Mouse (Mus musculus): ENCODE measurements at regions not wholly inside any gene's neighbourhood (a gene's known extent, or its start where the extent isn't known, plus 50 kb on each side); places are given as distances from the start of the nearest gene placed in this dataset.

DNA sequence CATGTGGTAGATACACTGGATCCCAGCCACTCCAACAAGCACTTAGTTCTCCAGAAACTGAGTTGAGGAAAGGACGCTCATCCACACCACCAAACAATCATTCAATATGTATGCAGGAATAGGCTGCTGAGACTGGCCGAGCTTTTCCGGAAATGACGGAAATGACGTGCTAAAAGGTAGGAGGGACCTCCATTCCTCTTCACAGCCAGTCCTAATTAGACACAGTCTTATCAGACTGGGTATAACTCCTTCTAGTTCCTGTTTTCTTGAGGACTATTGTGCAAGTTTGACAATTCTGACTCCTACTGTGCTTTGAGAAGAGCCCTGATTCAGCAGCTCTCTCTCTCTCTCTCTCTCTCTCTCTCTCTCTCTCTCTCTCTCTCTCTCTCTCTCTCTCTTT, 477.9 kb upstream of the Gm26657 start:
- Histone ChIP-seq H3K27ac (ENCODE audit: low read depth, low read length) (no peak overlapping the region), H3K27me3 (ENCODE audit: control insufficient read depth, insufficient read depth, low read length) (no peaks in the 10 kb centered on the region), H3K36me3 (ENCODE audit: control insufficient read depth, insufficient read depth, low read length) (no peaks in the 10 kb centered on the region), H3K9me3 (ENCODE audit: control insufficient read depth, low read length) (no peaks in the 10 kb centered on the region), H3K4me2 (replicated peaks; ENCODE audit: low read depth, low read length) (no peak overlapping the region), H3K4me3 (ENCODE audit: low read depth, low read length) (no peak overlapping the region), H3K4me1 (replicated peaks; ENCODE audit: control insufficient read depth, insufficient read depth, low read length) (no peaks in the 10 kb centered on the region), H3K9ac (ENCODE audit: low read depth, low read length) (no peak overlapping the region)
- DNase-seq (ENCODE audit: low spot score): no peak
- ATAC-seq (ENCODE audit: low FRiP score): no peak
- 92% methylated on average over 5 of the region's 5 CpGs for WGBS

DNA sequence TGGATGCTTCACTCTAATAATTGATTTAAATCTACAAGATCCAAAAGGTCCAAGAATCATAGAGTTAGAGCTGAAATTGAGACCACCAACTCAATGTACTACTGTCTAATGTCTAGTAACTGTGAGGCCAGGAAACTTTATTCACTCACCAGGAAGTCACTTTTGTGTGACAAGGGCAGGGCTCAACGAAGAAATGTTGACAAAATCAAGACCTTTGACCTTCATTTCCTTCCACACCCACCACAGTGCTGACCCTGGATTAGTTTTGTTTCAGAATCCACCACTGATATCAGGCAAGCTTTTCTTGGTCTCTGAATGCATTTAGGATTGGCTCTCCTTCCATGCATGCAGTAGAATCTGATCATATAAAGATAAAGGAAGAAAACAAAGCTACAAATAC, 487.5 kb upstream of the Gm26657 start:
- Histone ChIP-seq H3K27me3 (ENCODE audit: control insufficient read depth, insufficient read depth, low read length) (no peaks in the 10 kb centered on the region), H3K27ac (ENCODE audit: low read depth, low read length) (no peak overlapping the region), H3K9ac (ENCODE audit: low read depth, low read length) (no peak overlapping the region), H3K4me3 (ENCODE audit: low read depth, low read length) (no peak overlapping the region), H3K4me1 (replicated peaks; ENCODE audit: control insufficient read depth, insufficient read depth, low read length) (no peaks in the 10 kb centered on the region), H3K4me2 (replicated peaks; ENCODE audit: low read depth, low read length) (no peak overlapping the region), H3K36me3 (ENCODE audit: control insufficient read depth, insufficient read depth, low read length) (no peaks in the 10 kb centered on the region), H3K9me3 (ENCODE audit: control insufficient read depth, low read length) (no peaks in the 10 kb centered on the region)
- WGBS: 41% methylated on average over 1 of the region's 1 CpGs
- ATAC-seq (ENCODE audit: low FRiP score) (no peak), DNase-seq (ENCODE audit: low spot score) (no peak)

DNA sequence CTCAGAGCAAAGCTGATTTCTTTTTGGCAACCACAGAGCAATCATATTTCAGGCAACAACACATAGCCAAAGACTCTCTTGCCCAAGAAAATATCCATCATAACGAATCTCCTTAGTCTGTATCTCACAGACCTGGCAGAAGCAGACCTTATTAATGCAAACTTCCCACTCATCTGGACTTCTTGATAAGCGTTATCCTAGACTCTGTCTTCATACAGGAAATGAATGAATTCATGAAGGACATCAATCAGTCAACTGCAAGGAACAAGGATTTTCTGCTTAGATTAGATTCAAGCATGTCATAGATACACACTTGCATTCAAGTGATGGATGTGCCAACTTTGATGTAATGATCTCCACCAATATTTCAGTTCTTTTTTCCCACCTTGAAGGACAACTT, 488.1 kb upstream of the Gm26657 start:
- WGBS: 86% methylated on average over 2 of the region's 2 CpGs
- Histone ChIP-seq H3K9ac (ENCODE audit: low read depth, low read length) (no peak overlapping the region), H3K4me3 (ENCODE audit: low read depth, low read length) (no peak overlapping the region), H3K4me1 (replicated peaks; ENCODE audit: control insufficient read depth, insufficient read depth, low read length) (no peaks in the 10 kb centered on the region), H3K4me2 (replicated peaks; ENCODE audit: low read depth, low read length) (no peak overlapping the region), H3K36me3 (ENCODE audit: control insufficient read depth, insufficient read depth, low read length) (no peaks in the 10 kb centered on the region), H3K9me3 (ENCODE audit: control insufficient read depth, low read length) (no peaks in the 10 kb centered on the region), H3K27me3 (ENCODE audit: control insufficient read depth, insufficient read depth, low read length) (no peaks in the 10 kb centered on the region), H3K27ac (ENCODE audit: low read depth, low read length) (no peak overlapping the region)
- no peak for DNase-seq (ENCODE audit: low spot score)
- ATAC-seq (ENCODE audit: low FRiP score): no peak

DNA sequence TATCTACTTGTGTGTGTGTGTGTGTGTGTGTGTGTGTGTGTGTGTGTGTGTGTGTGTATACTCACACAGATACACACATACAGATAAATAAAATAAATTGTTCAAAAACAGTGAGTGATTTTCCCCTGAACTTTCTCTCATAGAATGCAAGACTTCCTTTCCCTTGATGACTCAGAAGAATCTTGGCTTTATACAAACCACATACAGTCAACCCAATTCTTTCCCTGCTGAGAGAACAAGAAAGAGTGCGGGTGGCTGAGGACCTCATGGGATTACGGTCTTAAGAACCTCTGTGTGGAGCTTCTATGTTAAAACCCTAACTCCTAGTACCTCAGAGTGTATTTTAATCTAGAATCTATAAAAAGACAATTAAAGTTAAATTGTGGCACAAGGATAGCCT, 489.3 kb upstream of the Gm26657 start:
- Histone ChIP-seq H3K4me1 (replicated peaks; ENCODE audit: control insufficient read depth, insufficient read depth, low read length) (no peaks in the 10 kb centered on the region), H3K27ac (ENCODE audit: low read depth, low read length) (no peak overlapping the region), H3K4me3 (ENCODE audit: low read depth, low read length) (no peak overlapping the region), H3K27me3 (ENCODE audit: control insufficient read depth, insufficient read depth, low read length) (no peaks in the 10 kb centered on the region), H3K9ac (ENCODE audit: low read depth, low read length) (no peak overlapping the region), H3K9me3 (ENCODE audit: control insufficient read depth, low read length) (no peaks in the 10 kb centered on the region), H3K4me2 (replicated peaks; ENCODE audit: low read depth, low read length) (no peak overlapping the region), H3K36me3 (ENCODE audit: control insufficient read depth, insufficient read depth, low read length) (no peaks in the 10 kb centered on the region)
- WGBS: 92% methylated on average over 2 of the region's 2 CpGs
- ATAC-seq (ENCODE audit: low FRiP score) (no peak), DNase-seq (ENCODE audit: low spot score) (no peak)

DNA sequence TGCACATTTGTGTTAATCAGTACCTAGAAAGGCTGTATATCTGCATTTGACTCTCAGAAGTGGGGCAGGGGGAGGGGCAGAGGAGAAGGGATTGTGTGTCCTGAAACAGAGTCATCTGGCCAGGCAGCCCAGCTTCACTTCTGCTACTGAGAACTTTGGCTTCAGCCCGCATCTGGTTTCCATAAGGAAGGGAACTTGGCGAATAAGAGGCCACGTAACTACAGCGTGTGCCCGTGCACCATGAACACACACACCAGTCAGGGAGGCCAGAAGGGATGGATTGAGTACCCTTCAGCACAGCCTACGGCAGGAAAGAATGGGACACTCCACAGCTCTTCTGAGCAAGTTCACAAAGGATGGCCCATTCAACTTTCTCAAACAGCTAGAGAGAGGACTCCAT, 496.0 kb upstream of the Gm26657 start:
- Histone ChIP-seq H3K9me3 (ENCODE audit: control insufficient read depth, low read length) (no peaks in the 10 kb centered on the region), H3K27ac (ENCODE audit: low read depth, low read length) (no peak overlapping the region), H3K36me3 (ENCODE audit: control insufficient read depth, insufficient read depth, low read length) (no peaks in the 10 kb centered on the region), H3K27me3 (ENCODE audit: control insufficient read depth, insufficient read depth, low read length) (no peaks in the 10 kb centered on the region), H3K4me1 (replicated peaks; ENCODE audit: control insufficient read depth, insufficient read depth, low read length) (no peaks in the 10 kb centered on the region), H3K4me3 (ENCODE audit: low read depth, low read length) (no peak overlapping the region), H3K9ac (ENCODE audit: low read depth, low read length) (no peak overlapping the region), H3K4me2 (replicated peaks; ENCODE audit: low read depth, low read length) (no peak overlapping the region)
- peak; percentile 22 for DNase-seq (ENCODE audit: low spot score)
- 67% methylated on average over 6 of the region's 6 CpGs for WGBS
- no peak for ATAC-seq (ENCODE audit: low FRiP score)

DNA sequence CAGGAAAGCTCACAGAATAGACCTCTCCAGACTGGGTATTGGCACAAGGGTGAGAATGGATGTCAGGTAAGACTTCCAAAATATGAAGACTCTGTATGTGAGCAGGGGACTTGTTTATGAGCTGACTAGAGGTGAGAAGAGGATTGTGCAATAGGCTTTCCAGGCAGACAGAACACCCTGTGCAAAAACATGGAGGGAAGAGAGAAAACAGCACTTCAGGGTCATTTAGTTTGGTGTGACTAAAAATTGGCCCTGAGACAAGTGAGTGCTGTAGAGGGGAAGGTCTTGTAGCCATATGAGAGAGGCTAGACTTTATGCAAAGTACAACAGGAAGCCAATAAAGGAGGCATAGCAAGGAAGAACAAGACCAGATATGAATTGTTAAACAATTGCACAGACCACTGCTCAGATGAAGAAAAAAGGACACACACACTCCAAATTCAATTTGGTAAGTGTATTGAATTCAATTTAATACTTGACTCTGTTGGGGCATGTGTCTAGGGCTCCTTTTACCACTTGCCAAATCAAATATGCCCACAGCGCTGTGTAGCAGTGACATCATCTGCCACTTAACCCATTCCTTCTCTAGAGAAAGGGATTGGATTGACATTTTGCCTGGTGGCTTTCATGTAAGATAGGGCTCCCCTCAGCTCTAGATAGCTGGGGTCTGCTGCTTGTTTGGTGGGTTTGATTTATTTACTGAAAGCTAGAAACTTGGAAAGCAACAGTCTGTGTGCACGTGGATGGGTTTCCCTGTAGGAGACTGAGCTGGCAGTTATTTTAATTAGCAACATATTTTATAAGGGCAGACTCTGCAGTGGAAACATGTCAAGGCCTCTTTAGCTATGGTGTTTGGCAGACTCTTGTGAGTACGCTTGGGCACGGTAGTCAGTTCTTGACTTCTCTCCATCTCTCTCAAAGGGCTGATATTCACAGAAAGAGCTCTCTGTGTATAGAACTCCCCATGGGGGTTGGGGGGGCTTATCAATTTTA, 501.1 kb upstream of the Gm26657 start:
- Histone ChIP-seq H3K27ac (ENCODE audit: low read depth, low read length) (no peak overlapping the region), H3K27me3 (ENCODE audit: control insufficient read depth, insufficient read depth, low read length) (no peaks in the 10 kb centered on the region), H3K36me3 (ENCODE audit: control insufficient read depth, insufficient read depth, low read length) (no peaks in the 10 kb centered on the region), H3K4me1 (replicated peaks; ENCODE audit: control insufficient read depth, insufficient read depth, low read length) (no peaks in the 10 kb centered on the region), H3K9ac (ENCODE audit: low read depth, low read length) (no peak overlapping the region), H3K4me2 (replicated peaks; ENCODE audit: low read depth, low read length) (no peak overlapping the region), H3K9me3 (ENCODE audit: control insufficient read depth, low read length) (no peaks in the 10 kb centered on the region), H3K4me3 (ENCODE audit: low read depth, low read length) (no peak overlapping the region)
- DNase-seq (ENCODE audit: low spot score) (no peak), ATAC-seq (ENCODE audit: low FRiP score) (no peak)
- 83% methylated on average over 4 of the region's 4 CpGs for WGBS

DNA sequence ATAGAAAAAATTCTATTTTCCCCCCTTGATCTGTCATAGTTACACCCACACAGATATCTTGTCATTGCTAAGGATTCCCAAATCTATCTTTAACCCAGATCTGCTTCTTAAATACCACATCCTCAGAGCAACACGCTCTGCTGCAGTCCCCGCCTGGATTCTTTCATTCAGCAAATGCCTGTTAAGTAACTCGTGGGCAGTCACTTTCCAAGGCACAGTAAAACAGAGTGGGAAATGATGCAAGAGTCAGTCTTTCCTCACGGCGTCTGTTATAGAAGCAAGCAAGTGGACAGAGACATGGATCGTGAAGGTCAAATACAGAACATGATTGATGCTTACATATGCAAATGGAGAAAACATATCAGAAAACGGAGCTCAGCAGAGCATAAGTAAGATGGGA, 508.5 kb upstream of the Gm26657 start:
- H3K4me3 ChIP-seq (ENCODE audit: low read depth, low read length): no peak overlapping the region
- ATAC-seq (ENCODE audit: low FRiP score): no peak
- H3K9ac ChIP-seq (ENCODE audit: low read depth, low read length): no peak overlapping the region
- no peaks in the 10 kb centered on the region for H3K4me1 ChIP-seq (replicated peaks; ENCODE audit: control insufficient read depth, insufficient read depth, low read length)
- DNase-seq (ENCODE audit: low spot score): no peak
- no peak overlapping the region for H3K27ac ChIP-seq (ENCODE audit: low read depth, low read length)
- no peaks in the 10 kb centered on the region for H3K36me3 ChIP-seq (ENCODE audit: control insufficient read depth, insufficient read depth, low read length)
- no peak overlapping the region for H3K4me2 ChIP-seq (replicated peaks; ENCODE audit: low read depth, low read length)
- no peaks in the 10 kb centered on the region for H3K27me3 ChIP-seq (ENCODE audit: control insufficient read depth, insufficient read depth, low read length)
- no peaks in the 10 kb centered on the region for H3K9me3 ChIP-seq (ENCODE audit: control insufficient read depth, low read length)
- WGBS: 82% methylated on average over 7 of the region's 7 CpGs

DNA sequence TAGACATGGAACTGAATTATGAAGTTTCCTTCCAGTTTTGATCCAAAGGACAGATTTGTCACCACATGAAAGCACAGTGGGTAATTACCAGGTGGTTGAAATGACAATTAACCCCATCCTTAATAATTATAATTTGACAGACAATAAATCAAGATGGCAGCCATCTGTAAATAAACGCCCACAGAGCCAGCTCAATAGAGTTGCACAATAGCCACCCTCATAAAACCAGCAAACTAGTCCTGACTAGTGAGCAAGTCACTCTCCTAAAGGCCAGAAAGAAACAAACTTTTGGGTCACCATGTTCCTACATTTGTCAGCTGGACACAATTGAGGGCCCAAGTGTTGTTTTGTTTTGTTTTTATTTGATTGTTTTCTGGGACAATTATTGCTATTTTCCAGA, 509.4 kb upstream of the Gm26657 start:
- H3K4me3 ChIP-seq (ENCODE audit: low read depth, low read length): no peak overlapping the region
- H3K36me3 ChIP-seq (ENCODE audit: control insufficient read depth, insufficient read depth, low read length): no peaks in the 10 kb centered on the region
- WGBS: 62% methylated on average over 1 of the region's 1 CpGs
- H3K9ac ChIP-seq (ENCODE audit: low read depth, low read length): no peak overlapping the region
- H3K9me3 ChIP-seq (ENCODE audit: control insufficient read depth, low read length): no peaks in the 10 kb centered on the region
- H3K27me3 ChIP-seq (ENCODE audit: control insufficient read depth, insufficient read depth, low read length): no peaks in the 10 kb centered on the region
- no peaks in the 10 kb centered on the region for H3K4me1 ChIP-seq (replicated peaks; ENCODE audit: control insufficient read depth, insufficient read depth, low read length)
- no peak overlapping the region for H3K4me2 ChIP-seq (replicated peaks; ENCODE audit: low read depth, low read length)
- ATAC-seq (ENCODE audit: low FRiP score) (no peak), DNase-seq (ENCODE audit: low spot score) (no peak)
- no peak overlapping the region for H3K27ac ChIP-seq (ENCODE audit: low read depth, low read length)

DNA sequence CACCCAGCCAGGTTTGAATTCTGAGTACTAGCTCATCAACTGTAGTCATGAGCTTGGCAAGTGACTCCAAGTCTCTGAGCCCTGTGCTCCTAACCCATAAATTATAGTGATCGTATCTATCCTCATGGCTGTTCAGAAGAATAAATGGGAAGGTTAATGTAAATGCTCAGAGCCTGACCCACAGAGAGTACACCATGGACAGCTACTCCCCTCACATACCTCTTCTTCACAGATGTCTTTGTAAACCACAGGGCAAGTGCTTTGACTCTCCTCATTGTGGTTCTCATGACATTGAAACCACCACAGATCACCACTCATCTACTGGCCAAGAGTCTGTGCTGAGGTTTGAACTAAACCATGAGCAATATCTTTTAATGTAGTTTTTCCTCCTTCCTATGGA, 513.4 kb upstream of the Gm26657 start:
- WGBS: 95% methylated on average over 1 of the region's 1 CpGs
- H3K27ac ChIP-seq (ENCODE audit: low read depth, low read length): no peak overlapping the region

More for the DNA sequence above, 513.4 kb upstream of the Gm26657 start:
- H3K4me1 ChIP-seq (replicated peaks; ENCODE audit: control insufficient read depth, insufficient read depth, low read length): no peaks in the 10 kb centered on the region
- H3K9ac ChIP-seq (ENCODE audit: low read depth, low read length): no peak overlapping the region
- ATAC-seq (ENCODE audit: low FRiP score): no peak
- H3K4me2 ChIP-seq (replicated peaks; ENCODE audit: low read depth, low read length): no peak overlapping the region
- H3K36me3 ChIP-seq (ENCODE audit: control insufficient read depth, insufficient read depth, low read length): no peaks in the 10 kb centered on the region
- no peak overlapping the region for H3K4me3 ChIP-seq (ENCODE audit: low read depth, low read length)
- no peak for DNase-seq (ENCODE audit: low spot score)
- no peaks in the 10 kb centered on the region for H3K27me3 ChIP-seq (ENCODE audit: control insufficient read depth, insufficient read depth, low read length)
- no peaks in the 10 kb centered on the region for H3K9me3 ChIP-seq (ENCODE audit: control insufficient read depth, low read length)
